Mouse (Mus musculus): ENCODE measurements around the gene Lrif1.
"Not testable (repeated sequence)": the region's sequence is repeated elsewhere in the genome, so short reads cannot be mapped to it uniquely, and the experiment has no call there.

The Lrif1 gene

GRCm38 (mm10) chr3:106684830-106685229 lies at the start of gene Lrif1:
TSS of gene Lrif1 (plus strand) at chr3:106684987.
- in situ Hi-C loops (cut with MboI, MseI), result no loop called here

GRCm38 (mm10) chr3:106672811-106673210 lies 12.0 kb upstream of the Lrif1 start:
- in situ Hi-C loops (cut with MboI, MseI), result not testable (repeated sequence)

- in situ Hi-C loops (cut with MboI, MseI), result no loop called here
These were observed 594 bp downstream of the Lrif1 start for GRCm38 (mm10) chr3:106685381-106685780.

GRCm38 (mm10) chr3:106721397-106722027 lies 36.7 kb downstream of the Lrif1 start:
- in situ Hi-C loops (cut with MboI, MseI), result loop anchor here in 1 of 2 experiments (10.0 kb wide), 1 partner anchor 1033 kb away; no protein-coding TSS in a partner anchor

GRCm38 (mm10) chr3:106722028-106722945 lies 37.5 kb downstream of the Lrif1 start:
- in situ Hi-C loops (cut with MboI, MseI), result loop anchor here in 1 of 2 experiments (10.0 kb wide), 1 partner anchor 1033 kb away; no protein-coding TSS in a partner anchor

GRCm38 (mm10) chr3:106755898-106756297 lies 71.1 kb downstream of the Lrif1 start:
- in situ Hi-C loops (cut with MboI, MseI), result loop anchor here in 1 of 2 experiments (10.0 kb wide), 1 partner anchor 1499 kb away; the partner anchor contains the start of gene Psma5

GRCm38 (mm10) chr3:106771834-106772233 lies 87.0 kb downstream of the Lrif1 start:
- in situ Hi-C loops (cut with MboI, MseI), result no loop called here

GRCm38 (mm10) chr3:106785130-106785529 lies 100.3 kb downstream of the Lrif1 start:
- in situ Hi-C loops (cut with MboI, MseI), result loop anchor here (5.0 to 10.0 kb wide), 7 partner anchors 47 to 980 kb away; partner anchors contain the start of gene Rap1a (in 1 of the 2)
